Mouse (Mus musculus) limb, embryonic 15.5 days (tissue): ENCODE measurements around the gene Bach1. TPM values are rescaled to one million over a fixed set of nuclear protein-coding genes. Genes with fewer than 3 reads are reported as not detected.

Experiments used
- polyA plus RNA-seq: library from polyadenylated mRNA; unstranded; fragments of >200 nt; fragmentation: Nextera tagmentation; extraction: Ambion mirVana; gene quantifications from 2 replicates; pipeline ENCODE4 v1.2.1, GENCODE M21; 2015

Bach1 gene
- polyA plus RNA-seq, 1 experiment from 2014 or later = 15.6 TPM

Other genes starting within 250 kb of the Bach1 start
- gene Usp16, start 244.2 kb upstream of the Bach1 start, polyA plus RNA-seq = 48.0 and 59.1 TPM in 2 replicates
- gene Cct8, start 203.1 kb upstream of the Bach1 start, polyA plus RNA-seq = 381 and 395 TPM in 2 replicates
- 0.60 and 1.1 TPM in 2 replicates for gene Map3k7cl, start 145.6 kb upstream of the Bach1 start, polyA plus RNA-seq